Mouse (Mus musculus): Measurements from ENCODE around the gene Bahd1.

DNA sequence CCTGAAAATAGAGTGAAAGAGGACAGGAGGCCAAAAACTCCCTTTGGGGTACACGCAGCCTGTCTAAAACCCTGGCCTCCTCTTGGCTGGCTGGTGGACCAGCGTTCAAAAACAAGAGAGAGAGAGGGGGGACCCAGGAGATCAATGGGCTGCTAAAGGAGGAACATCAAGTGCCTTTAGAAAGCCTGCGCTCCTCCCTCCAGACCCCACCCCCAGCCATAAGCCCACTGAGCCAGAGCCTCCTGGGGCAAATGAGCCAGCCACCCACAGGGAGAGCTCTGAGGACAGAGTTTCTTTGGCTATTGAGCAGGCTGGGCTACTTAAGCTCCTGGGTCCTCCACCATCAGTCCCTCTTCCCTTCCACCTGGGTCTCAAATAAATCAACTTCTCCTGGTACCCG lies 1.4 kb upstream of the Bahd1 start:
- no peak for TF ChIP-seq ZC3H11A (IDR thresholded peaks at IDR 0.05; ENCODE audit: borderline replicate concordance, low read depth, low read length)
- no peak for TF ChIP-seq ZNF384 (IDR thresholded peaks at IDR 0.05; ENCODE audit: low read depth, low read length)
- TF ChIP-seq MAFK (IDR thresholded peaks at IDR 0.05; ENCODE audit: insufficient read depth, low read depth, low read length), result no peak
- TF ChIP-seq CHD2 (IDR thresholded peaks at IDR 0.05; ENCODE audit: low read depth, low read length), result no peak
- TF ChIP-seq HCFC1 (IDR thresholded peaks at IDR 0.05; ENCODE audit: borderline replicate concordance, insufficient read depth, low read length), result no peak

All from ES-E14 (cell line).